Mouse (Mus musculus) small intestine, adult 2 months (tissue): ENCODE results near the gene Ugt8a.

Source experiments
- CTCF ChIP-seq: fragments of 200-500 bp; IDR thresholded peaks from 2 replicates; pipeline ENCODE4 v1.5.1; 2012; ENCODE audit warnings: low read depth, mild to moderate bottlenecking, control low read depth, inconsistent platforms, low read length, moderate library complexity, mixed read lengths; ENCODE audit not compliant: insufficient replicate concordance, insufficient read length; ENCODE audit errors: extremely low read depth
- POLR2A ChIP-seq: fragments of 200-500 bp; IDR thresholded peaks from 2 replicates; pipeline ENCODE4 v1.6.1; 2012; ENCODE audit warnings: low read depth, mild to moderate bottlenecking, control low read depth, inconsistent platforms, low read length, moderate library complexity

GRCm38 (mm10) chr3:125937536-125938091, 805 bp downstream of the Ugt8a start:
- TF ChIP-seq CTCF = no peak
- TF ChIP-seq POLR2A = no peak
